Mouse (Mus musculus) thymus, postnatal 14 days (tissue): ENCODE measurements around the gene Scamp5.
A peak's percentile ranks its signal among the peaks of the same experiment; 100 is the strongest.
"Not testable (repeated sequence)": the region's sequence is repeated elsewhere in the genome, so short reads cannot be mapped to it uniquely, and the experiment has no call there.

Experiments
- DNase-seq: peaks from one replicate; pipeline ENCODE4 v3.0.0; 2021

Scamp5 gene

GRCm38 (mm10) chr9:57449715-57450114, 18.1 kb downstream of the Scamp5 start:
- peak; percentile 26 for DNase-seq

GRCm38 (mm10) chr9:57440620-57441019, 27.2 kb downstream of the Scamp5 start:
- DNase-seq = no peak

GRCm38 (mm10) chr9:57439522-57440295, 28.2 kb downstream of the Scamp5 start, which contains the start of gene Ppcdc:
Ppcdc (minus strand) TSS chr9:57440124.
- peak; percentile 92 for DNase-seq

GRCm38 (mm10) chr9:57439083-57439482, 28.8 kb downstream of the Scamp5 start:
- DNase-seq = peak; percentile 31

GRCm38 (mm10) chr9:57437896-57438614, 29.8 kb downstream of the Scamp5 start:
- no peak for DNase-seq

- no peak for DNase-seq
Measured at GRCm38 (mm10) chr9:57436166-57436565, 31.7 kb downstream of the Scamp5 start.

GRCm38 (mm10) chr9:57434405-57435165, 33.3 kb downstream of the Scamp5 start:
- DNase-seq = no peak

GRCm38 (mm10) chr9:57433097-57434032, 34.5 kb downstream of the Scamp5 start:
- DNase-seq = peak; percentile 90

GRCm38 (mm10) chr9:57432480-57432879, 35.4 kb downstream of the Scamp5 start:
- DNase-seq = no peak

- DNase-seq = no peak
Measured at GRCm38 (mm10) chr9:57431202-57431601, 36.7 kb downstream of the Scamp5 start.

- no peak for DNase-seq
Measured at GRCm38 (mm10) chr9:57428391-57428790, 39.5 kb downstream of the Scamp5 start.

GRCm38 (mm10) chr9:57427937-57428336, 39.9 kb downstream of the Scamp5 start:
- DNase-seq = no peak

GRCm38 (mm10) chr9:57427123-57427522, 40.7 kb downstream of the Scamp5 start:
- DNase-seq = not testable (repeated sequence)

GRCm38 (mm10) chr9:57425116-57425515, 42.7 kb downstream of the Scamp5 start:
- no peak for DNase-seq

GRCm38 (mm10) chr9:57424066-57424465, 43.8 kb downstream of the Scamp5 start:
- no peak for DNase-seq

GRCm38 (mm10) chr9:57421688-57422111, 46.2 kb downstream of the Scamp5 start:
- no peak for DNase-seq

- DNase-seq = peak; percentile 86
Measured at GRCm38 (mm10) chr9:57421121-57421571, 46.7 kb downstream of the Scamp5 start.

- DNase-seq = peak; percentile 43
Measured at GRCm38 (mm10) chr9:57420321-57421120, 47.3 kb downstream of the Scamp5 start.

GRCm38 (mm10) chr9:57419521-57420267, 48.2 kb downstream of the Scamp5 start:
- DNase-seq = no peak

- no peak for DNase-seq
Measured at GRCm38 (mm10) chr9:57417341-57417740, 50.5 kb downstream of the Scamp5 start.
